Mouse (Mus musculus): Measurements from ENCODE around the gene Dync1li1. TPM values are rescaled to one million over a fixed set of nuclear protein-coding genes. Genes with fewer than 3 reads are reported as not detected.
"Not testable (repeated sequence)": the region's sequence is repeated elsewhere in the genome, so short reads cannot be mapped to it uniquely, and the experiment has no call there.

Gene Dync1li1
- polyA plus RNA-seq, 1 experiment from 2014 or later: 107 TPM

GRCm38 (mm10) chr9:114687639-114688038, 951 bp upstream of the Dync1li1 start:
- peak; percentile 34 for DNase-seq
- no peaks in the 10 kb centered on the region for H3K27me3 ChIP-seq (ENCODE audit: control insufficient read depth, insufficient read depth, low read length)
- H3K36me3 ChIP-seq (ENCODE audit: control insufficient read depth, insufficient read depth, low read length): peaks cover 6% of the 10 kb centered on the region
- H3K4me3 ChIP-seq (replicated peaks; ENCODE audit: low read depth, low read length): peak overlapping the region; percentile 96; the same call in 1 of the 2 replicates
- ATAC-seq (ENCODE audit: low FRiP score, low TSS enrichment): no peak
- H3K27ac ChIP-seq (replicated peaks; ENCODE audit: low read depth, low read length): peak overlapping the region; percentile 98; the same call in 1 of the 2 replicates
- peak overlapping the region; percentile 95; the same call in 1 of the 2 replicates for H3K9ac ChIP-seq (replicated peaks; ENCODE audit: low read length)
- no peaks in the 10 kb centered on the region for H3K9me3 ChIP-seq (ENCODE audit: control insufficient read depth, low read length)
- 65% methylated on average over 13 of the region's 13 CpGs for WGBS
- peaks cover 15% of the 10 kb centered on the region for H3K4me1 ChIP-seq (ENCODE audit: control insufficient read depth, insufficient read depth, low read length)
- H3K4me2 ChIP-seq (ENCODE audit: low read length): peak overlapping the region; percentile 73

DNA sequence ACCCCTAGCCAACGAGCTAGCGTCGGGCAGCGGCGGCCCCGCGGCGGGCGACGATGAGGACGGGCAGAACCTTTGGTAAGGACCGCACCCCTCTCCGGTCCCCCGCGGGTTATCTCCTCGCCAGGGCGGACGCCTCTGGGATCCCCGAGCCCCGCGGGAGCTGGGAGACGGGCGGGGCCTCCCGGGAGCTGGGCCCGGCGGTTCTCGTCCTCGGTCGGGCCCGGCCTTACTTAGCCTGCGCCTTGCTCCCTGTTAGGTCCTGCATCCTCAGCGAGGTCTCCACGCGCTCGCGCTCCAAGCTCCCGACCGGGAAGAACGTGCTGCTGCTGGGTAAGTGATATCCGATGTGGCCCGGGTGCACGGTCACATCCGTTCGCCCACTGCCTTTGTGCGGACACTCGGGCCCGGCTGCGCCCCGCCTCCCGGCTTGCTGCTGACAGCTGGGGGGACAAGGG, 390 bp downstream of the Dync1li1 start:
- Histone ChIP-seq H3K4me1 (ENCODE audit: control insufficient read depth, insufficient read depth, low read length) (peaks cover 15% of the 10 kb centered on the region), H3K27ac (replicated peaks; ENCODE audit: low read depth, low read length) (peak overlapping the region; percentile 98), H3K4me2 (ENCODE audit: low read length) (peak overlapping the region; percentile 73), H3K9me3 (ENCODE audit: control insufficient read depth, low read length) (no peaks in the 10 kb centered on the region), H3K36me3 (ENCODE audit: control insufficient read depth, insufficient read depth, low read length) (peaks cover 17% of the 10 kb centered on the region), H3K9ac (replicated peaks; ENCODE audit: low read length) (peak overlapping the region; percentile 95), H3K27me3 (ENCODE audit: control insufficient read depth, insufficient read depth, low read length) (no peaks in the 10 kb centered on the region), H3K4me3 (replicated peaks; ENCODE audit: low read depth, low read length) (peak overlapping the region; percentile 96)
- under 1% methylated on average over 50 of the region's 50 CpGs for WGBS
- ATAC-seq (ENCODE audit: low FRiP score, low TSS enrichment) (peak; percentile 72; the same call in 1 of the 2 replicates), DNase-seq (peak; percentile 74)

GRCm38 (mm10) chr9:114690119-114690601, 1.6 kb downstream of the Dync1li1 start:
- Histone ChIP-seq H3K4me2 (ENCODE audit: low read length) (peak overlapping the region; percentile 73), H3K9ac (replicated peaks; ENCODE audit: low read length) (peak overlapping the region; percentile 95; the same call in 1 of the 2 replicates), H3K9me3 (ENCODE audit: control insufficient read depth, low read length) (no peaks in the 10 kb centered on the region), H3K4me1 (ENCODE audit: control insufficient read depth, insufficient read depth, low read length) (peaks cover 15% of the 10 kb centered on the region), H3K36me3 (ENCODE audit: control insufficient read depth, insufficient read depth, low read length) (peaks cover 27% of the 10 kb centered on the region), H3K4me3 (replicated peaks; ENCODE audit: low read depth, low read length) (peak overlapping the region; percentile 96), H3K27me3 (ENCODE audit: control insufficient read depth, insufficient read depth, low read length) (no peaks in the 10 kb centered on the region), H3K27ac (replicated peaks; ENCODE audit: low read depth, low read length) (no peak overlapping the region)
- WGBS: 11% methylated on average over 10 of the region's 10 CpGs
- DNase-seq (peak; percentile 24), ATAC-seq (ENCODE audit: low FRiP score, low TSS enrichment) (no peak)

- Histone ChIP-seq H3K4me1 (ENCODE audit: control insufficient read depth, insufficient read depth, low read length) (peaks cover 15% of the 10 kb centered on the region), H3K9me3 (ENCODE audit: control insufficient read depth, low read length) (no peaks in the 10 kb centered on the region), H3K27me3 (ENCODE audit: control insufficient read depth, insufficient read depth, low read length) (no peaks in the 10 kb centered on the region), H3K27ac (replicated peaks; ENCODE audit: low read depth, low read length) (no peak overlapping the region), H3K36me3 (ENCODE audit: control insufficient read depth, insufficient read depth, low read length) (peaks cover 27% of the 10 kb centered on the region), H3K4me3 (replicated peaks; ENCODE audit: low read depth, low read length) (no peak overlapping the region), H3K9ac (replicated peaks; ENCODE audit: low read length) (no peak overlapping the region), H3K4me2 (ENCODE audit: low read length) (peak overlapping the region; percentile 73)
- ATAC-seq (ENCODE audit: low FRiP score, low TSS enrichment) (no peak), DNase-seq (no peak)
These were observed 2.5 kb downstream of the Dync1li1 start for GRCm38 (mm10) chr9:114691112-114691511.

DNA sequence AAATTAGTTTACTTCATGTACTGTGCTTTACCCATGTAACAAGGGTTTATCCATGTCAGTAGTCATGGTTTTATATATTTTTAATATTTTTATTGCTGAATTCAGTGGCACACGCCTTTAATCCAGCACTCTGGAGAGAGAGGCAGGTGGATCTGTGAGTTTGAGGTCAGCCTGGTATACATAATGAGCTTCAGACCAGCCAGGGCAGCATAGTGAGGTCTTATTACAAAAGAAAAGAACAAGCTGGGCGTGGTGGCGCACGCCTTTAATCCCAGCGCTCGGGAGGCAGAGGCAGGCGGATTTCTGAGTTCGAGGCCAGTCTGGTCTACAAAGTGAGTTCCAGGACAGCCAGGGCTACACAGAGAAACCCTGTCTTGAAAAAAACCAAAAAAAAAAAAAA, 7.1 kb downstream of the Dync1li1 start:
- H3K36me3 ChIP-seq (ENCODE audit: control insufficient read depth, insufficient read depth, low read length): peaks cover 51% of the 10 kb centered on the region
- H3K27me3 ChIP-seq (ENCODE audit: control insufficient read depth, insufficient read depth, low read length); ATAC-seq (ENCODE audit: low FRiP score, low TSS enrichment); H3K4me1 ChIP-seq (ENCODE audit: control insufficient read depth, insufficient read depth, low read length); H3K9ac ChIP-seq (replicated peaks; ENCODE audit: low read length); H3K27ac ChIP-seq (replicated peaks; ENCODE audit: low read depth, low read length); H3K9me3 ChIP-seq (ENCODE audit: control insufficient read depth, low read length); H3K4me2 ChIP-seq (ENCODE audit: low read length); DNase-seq; H3K4me3 ChIP-seq (replicated peaks; ENCODE audit: low read depth, low read length): not testable (repeated sequence)
- 94% methylated on average over 8 of the region's 8 CpGs for WGBS

- DNase-seq: no peak
- Histone ChIP-seq H3K27me3 (ENCODE audit: control insufficient read depth, insufficient read depth, low read length) (no peaks in the 10 kb centered on the region), H3K27ac (replicated peaks; ENCODE audit: low read depth, low read length) (no peak overlapping the region), H3K9ac (replicated peaks; ENCODE audit: low read length) (no peak overlapping the region), H3K4me2 (ENCODE audit: low read length) (no peak overlapping the region), H3K9me3 (ENCODE audit: control insufficient read depth, low read length) (no peaks in the 10 kb centered on the region), H3K4me1 (ENCODE audit: control insufficient read depth, insufficient read depth, low read length) (no peaks in the 10 kb centered on the region), H3K4me3 (replicated peaks; ENCODE audit: low read depth, low read length) (no peak overlapping the region), H3K36me3 (ENCODE audit: control insufficient read depth, insufficient read depth, low read length) (peaks cover 55% of the 10 kb centered on the region)
- WGBS: 97% methylated on average over 4 of the region's 4 CpGs
- no peak for ATAC-seq (ENCODE audit: low FRiP score, low TSS enrichment)
These were observed 8.5 kb downstream of the Dync1li1 start for GRCm38 (mm10) chr9:114697072-114697471.

DNA sequence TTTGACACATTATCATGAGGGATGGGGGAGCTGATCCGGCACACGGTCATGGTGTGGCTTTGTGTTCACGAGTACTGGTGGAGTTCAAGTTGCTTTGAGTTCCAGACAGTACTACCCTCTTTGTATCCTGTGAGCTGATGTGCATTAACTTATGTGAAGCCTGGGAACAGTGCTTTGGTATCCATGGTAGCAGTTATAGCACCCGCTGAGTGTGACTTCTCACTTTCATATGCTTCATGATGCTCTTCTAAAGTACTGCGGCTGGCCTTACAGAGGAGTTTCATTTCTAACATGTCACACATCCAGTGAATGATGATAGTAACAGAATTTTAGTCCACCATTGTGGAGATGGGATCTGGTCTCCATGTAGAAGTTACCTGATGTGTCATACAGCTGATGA, 9.3 kb downstream of the Dync1li1 start:
- H3K4me3 ChIP-seq (replicated peaks; ENCODE audit: low read depth, low read length): no peak overlapping the region
- no peaks in the 10 kb centered on the region for H3K27me3 ChIP-seq (ENCODE audit: control insufficient read depth, insufficient read depth, low read length)
- no peaks in the 10 kb centered on the region for H3K4me1 ChIP-seq (ENCODE audit: control insufficient read depth, insufficient read depth, low read length)
- H3K9me3 ChIP-seq (ENCODE audit: control insufficient read depth, low read length): no peaks in the 10 kb centered on the region
- H3K36me3 ChIP-seq (ENCODE audit: control insufficient read depth, insufficient read depth, low read length): peaks cover 46% of the 10 kb centered on the region
- H3K9ac ChIP-seq (replicated peaks; ENCODE audit: low read length): no peak overlapping the region
- ATAC-seq (ENCODE audit: low FRiP score, low TSS enrichment) (no peak), DNase-seq (no peak)
- no peak overlapping the region for H3K27ac ChIP-seq (replicated peaks; ENCODE audit: low read depth, low read length)
- no peak overlapping the region for H3K4me2 ChIP-seq (ENCODE audit: low read length)
- WGBS: 93% methylated on average over 5 of the region's 5 CpGs

DNA sequence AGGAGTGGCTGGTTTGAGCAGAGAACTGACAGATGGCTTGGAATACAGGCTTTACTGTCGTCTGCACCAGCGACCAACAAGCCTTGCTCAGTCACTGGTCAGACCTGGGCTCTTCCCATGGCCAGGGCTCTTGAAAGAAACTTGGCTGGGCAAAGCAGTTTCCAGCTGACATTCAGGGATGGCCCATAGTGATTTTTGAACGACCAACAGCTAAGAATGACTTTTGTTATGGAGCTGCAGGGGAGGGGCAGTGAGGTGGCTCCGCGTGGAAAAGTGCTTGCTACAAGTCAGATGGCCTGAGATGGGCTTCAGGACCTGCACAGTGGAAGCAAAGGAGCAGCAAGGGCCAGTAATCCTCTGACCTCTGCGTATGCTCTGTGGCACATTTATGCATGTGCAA, 10.7 kb downstream of the Dync1li1 start:
- Histone ChIP-seq H3K27me3 (ENCODE audit: control insufficient read depth, insufficient read depth, low read length) (no peaks in the 10 kb centered on the region), H3K9ac (replicated peaks; ENCODE audit: low read length) (no peak overlapping the region), H3K4me1 (ENCODE audit: control insufficient read depth, insufficient read depth, low read length) (no peaks in the 10 kb centered on the region), H3K4me3 (replicated peaks; ENCODE audit: low read depth, low read length) (no peak overlapping the region), H3K36me3 (ENCODE audit: control insufficient read depth, insufficient read depth, low read length) (peaks cover 35% of the 10 kb centered on the region), H3K27ac (replicated peaks; ENCODE audit: low read depth, low read length) (no peak overlapping the region), H3K9me3 (ENCODE audit: control insufficient read depth, low read length) (no peaks in the 10 kb centered on the region), H3K4me2 (ENCODE audit: low read length) (no peak overlapping the region)
- WGBS: 73% methylated on average over 6 of the region's 6 CpGs
- no peak for DNase-seq
- no peak for ATAC-seq (ENCODE audit: low FRiP score, low TSS enrichment)

GRCm38 (mm10) chr9:114699882-114700665, 11.5 kb downstream of the Dync1li1 start:
- peaks cover 33% of the 10 kb centered on the region for H3K36me3 ChIP-seq (ENCODE audit: control insufficient read depth, insufficient read depth, low read length)
- no peak for ATAC-seq (ENCODE audit: low FRiP score, low TSS enrichment)
- H3K4me1 ChIP-seq (ENCODE audit: control insufficient read depth, insufficient read depth, low read length): no peaks in the 10 kb centered on the region
- 93% methylated on average over 16 of the region's 16 CpGs for WGBS
- no peak overlapping the region for H3K9ac ChIP-seq (replicated peaks; ENCODE audit: low read length)
- no peaks in the 10 kb centered on the region for H3K27me3 ChIP-seq (ENCODE audit: control insufficient read depth, insufficient read depth, low read length)
- no peak overlapping the region for H3K4me2 ChIP-seq (ENCODE audit: low read length)
- H3K9me3 ChIP-seq (ENCODE audit: control insufficient read depth, low read length): no peaks in the 10 kb centered on the region
- DNase-seq: no peak
- H3K4me3 ChIP-seq (replicated peaks; ENCODE audit: low read depth, low read length): no peak overlapping the region
- H3K27ac ChIP-seq (replicated peaks; ENCODE audit: low read depth, low read length): no peak overlapping the region
